Mouse (Mus musculus) retina, postnatal 7 days (tissue): ENCODE measurements around the gene Chd4.
"Not testable (repeated sequence)": the region's sequence is repeated elsewhere in the genome, so short reads cannot be mapped to it uniquely, and the experiment has no call there.

Experiments
- DNase-seq: peaks from one replicate; pipeline ENCODE4 v3.0.0-alpha.2; 2012; ENCODE audit warnings: low read depth, low spot score

Chd4 gene

DNA sequence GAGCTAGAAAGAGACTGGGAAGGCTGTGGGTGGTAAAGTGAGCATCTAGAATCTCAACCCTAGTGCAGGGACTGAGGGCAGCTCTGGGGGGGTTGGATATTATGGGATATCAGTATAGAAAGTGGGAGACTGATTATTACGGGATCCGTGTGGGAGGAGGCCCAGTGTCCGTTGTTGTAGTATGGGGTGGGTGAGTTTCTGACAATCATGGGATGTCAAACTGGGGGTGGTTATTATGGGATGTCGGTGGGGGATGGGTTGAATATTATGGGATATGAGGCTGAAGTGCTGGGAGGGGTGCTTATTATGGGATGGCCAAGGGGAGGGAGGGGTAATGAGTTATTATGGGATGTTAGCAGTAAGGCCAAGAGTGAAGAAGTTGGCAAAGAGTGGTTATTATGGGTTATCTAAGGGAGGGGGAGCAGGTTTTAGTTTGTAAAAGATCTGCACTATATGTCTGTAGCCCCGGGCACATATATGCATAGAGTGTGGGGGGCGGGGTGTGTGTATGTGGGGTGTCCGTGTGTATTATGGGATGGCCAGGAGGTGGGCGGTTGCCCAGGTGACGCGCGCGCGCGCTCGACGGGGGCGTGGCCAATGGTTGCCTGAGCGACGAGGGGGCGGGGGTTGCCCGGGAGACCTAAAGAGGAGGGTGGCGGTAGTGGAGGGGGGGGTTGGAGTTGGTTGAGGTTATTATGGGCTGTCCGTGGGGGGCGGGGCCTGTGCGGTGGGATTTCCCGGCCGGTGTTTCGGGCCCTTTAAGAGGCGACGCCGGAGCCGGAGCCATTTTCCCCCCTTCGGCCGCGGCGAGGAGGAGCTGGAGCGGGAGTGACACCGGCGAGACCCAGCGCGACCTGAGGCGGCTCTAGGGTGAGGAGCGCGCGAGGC lies at the start of gene Chd4:
Gene Chd4, plus strand, starts transcription at position 591 of the 888 bp plus-strand sequence.
- peak; percentile 75 for DNase-seq

DNA sequence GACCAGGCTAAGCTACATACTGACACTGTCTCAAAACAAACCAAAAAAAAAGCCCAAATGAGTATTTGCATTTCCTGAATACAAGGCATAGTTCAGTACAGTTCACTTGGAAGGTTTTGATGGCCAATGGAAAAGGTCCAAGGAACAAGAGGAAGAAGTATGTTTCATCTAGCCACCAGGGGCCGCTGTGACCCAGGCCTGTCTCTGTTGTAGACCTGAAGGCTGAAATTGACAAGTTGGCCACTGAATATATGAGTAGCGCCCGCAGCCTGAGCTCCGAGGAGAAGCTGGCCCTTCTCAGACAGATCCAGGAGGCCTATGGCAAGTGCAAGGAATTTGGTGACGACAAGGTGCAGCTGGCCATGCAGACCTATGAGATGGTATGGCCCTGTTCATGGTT lies 49.1 kb upstream of the Chd4 start:
- DNase-seq = peak; percentile 74

- no peak for DNase-seq
Observed at GRCm38 (mm10) chr6:125049678-125050077, 46.1 kb upstream of the Chd4 start, which contains the start of gene Acrbp. TSS of gene Acrbp (plus strand) at chr6:125049689.

GRCm38 (mm10) chr6:125051237-125051636 lies 44.5 kb upstream of the Chd4 start:
- no peak for DNase-seq

DNA sequence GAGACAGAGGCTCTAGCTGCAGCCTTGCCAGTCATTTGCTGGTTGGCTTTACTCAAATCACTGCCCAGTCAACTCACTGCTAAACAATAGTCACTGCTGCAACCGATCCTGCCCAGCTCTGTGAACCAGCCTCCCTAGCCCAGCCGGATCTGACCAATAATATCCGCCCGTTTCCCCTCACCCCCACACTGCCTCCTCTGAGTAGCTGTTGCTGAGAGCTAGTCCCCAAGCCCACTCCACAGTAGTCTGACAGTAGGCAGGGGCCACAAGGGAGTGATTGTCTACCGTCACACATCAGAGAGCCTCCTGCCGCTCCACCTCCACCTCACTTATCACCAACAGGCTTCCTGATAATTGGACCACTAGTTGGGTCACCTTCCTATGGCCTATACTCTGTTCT lies 34.3 kb upstream of the Chd4 start:
- DNase-seq = no peak

GRCm38 (mm10) chr6:125062511-125062910 lies 33.3 kb upstream of the Chd4 start:
- DNase-seq = no peak

DNA sequence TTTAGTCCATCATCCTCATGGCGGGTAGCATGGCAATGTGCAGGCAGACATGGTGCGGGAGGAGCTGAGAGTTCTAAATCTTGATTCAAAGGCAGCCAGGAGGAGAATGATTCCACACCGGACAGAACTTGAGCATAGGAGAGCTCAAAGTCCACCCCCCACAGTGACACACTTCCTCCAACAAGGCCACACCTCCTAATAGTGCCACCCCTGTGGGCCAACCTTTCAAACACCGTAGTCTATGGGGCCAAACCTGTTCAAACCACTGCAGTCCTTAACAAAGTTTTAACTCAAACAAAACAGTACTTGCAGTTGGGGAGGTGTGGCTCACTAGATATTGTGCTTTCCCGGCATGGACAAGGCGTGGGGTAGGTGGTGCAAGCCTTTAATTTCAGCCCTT lies 31.9 kb upstream of the Chd4 start:
- no peak for DNase-seq

DNA sequence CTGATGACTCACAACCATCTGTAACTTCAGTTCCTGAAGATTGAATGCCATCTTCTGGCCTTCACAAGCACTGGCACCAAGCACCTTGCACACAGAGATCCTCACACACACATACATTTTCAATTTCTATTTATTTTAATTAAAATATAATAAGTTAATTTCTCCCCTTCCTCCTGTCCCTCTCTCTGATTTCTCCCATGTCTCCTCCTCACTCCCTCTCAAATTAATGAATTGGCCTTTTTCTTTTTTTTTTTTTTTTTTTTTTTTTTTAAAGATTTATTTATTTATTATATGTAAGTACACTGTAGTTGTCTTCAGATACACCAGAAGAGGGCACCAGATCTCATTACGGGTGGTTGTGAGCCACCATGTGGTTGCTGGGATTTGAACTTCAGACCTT lies 30.6 kb upstream of the Chd4 start:
- DNase-seq = not testable (repeated sequence)

GRCm38 (mm10) chr6:125067571-125067995 lies 28.2 kb upstream of the Chd4 start, which contains the start of gene Lpar5:
TSS of gene Lpar5 (plus strand) at chr6:125067920.
- no peak for DNase-seq

GRCm38 (mm10) chr6:125071170-125071895 lies 24.4 kb upstream of the Chd4 start:
- DNase-seq = no peak

GRCm38 (mm10) chr6:125071896-125072279 lies 23.9 kb upstream of the Chd4 start:
- peak; percentile 61 for DNase-seq

GRCm38 (mm10) chr6:125073825-125074224 lies 22.0 kb upstream of the Chd4 start:
- no peak for DNase-seq

DNA sequence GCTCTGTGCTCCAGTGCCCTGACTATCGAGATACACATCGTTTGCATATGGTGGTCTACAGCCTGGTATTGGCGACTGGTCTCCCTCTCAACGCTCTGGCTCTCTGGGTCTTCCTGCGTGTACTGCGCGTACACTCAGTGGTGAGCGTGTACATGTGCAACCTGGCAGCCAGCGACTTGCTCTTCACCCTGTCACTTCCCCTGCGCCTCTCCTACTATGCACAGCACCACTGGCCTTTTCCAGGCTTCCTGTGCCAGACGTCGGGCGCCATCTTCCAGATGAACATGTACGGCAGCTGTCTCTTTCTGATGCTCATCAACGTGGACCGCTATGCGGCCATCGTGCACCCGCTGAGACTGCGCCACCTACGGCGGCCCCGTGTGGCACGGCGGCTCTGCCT lies 14.4 kb upstream of the Chd4 start:
- no peak for DNase-seq

- peak; percentile 94 for DNase-seq
Observed at GRCm38 (mm10) chr6:125081797-125082560, 13.8 kb upstream of the Chd4 start.

DNA sequence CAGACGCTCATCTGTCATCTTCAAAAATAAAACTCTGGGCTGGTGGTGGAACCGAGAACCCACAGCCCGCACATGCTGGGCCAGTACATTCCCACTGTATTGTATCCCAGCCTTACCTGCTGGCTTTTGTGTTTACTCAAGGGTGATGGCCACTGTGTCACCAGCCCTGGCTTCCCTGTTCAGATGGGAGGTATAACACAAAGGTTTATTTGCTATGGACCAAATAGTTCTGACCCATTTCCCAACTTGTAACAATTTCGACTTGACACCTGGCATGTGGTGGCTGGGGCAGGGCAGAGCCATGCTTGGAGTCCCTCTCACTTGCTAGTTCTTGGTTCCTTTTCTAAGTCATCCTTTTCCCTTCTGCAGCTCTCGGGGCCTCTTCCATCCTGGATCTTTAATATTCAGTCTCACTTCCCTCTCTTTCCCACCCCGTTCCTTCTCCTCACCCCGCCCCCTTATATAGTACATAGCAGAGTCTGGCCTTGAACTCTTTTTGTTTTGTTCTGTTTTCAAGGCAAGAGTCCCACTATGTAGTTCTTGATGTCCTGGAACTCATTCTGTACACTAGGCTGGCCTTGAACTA lies 12.9 kb upstream of the Chd4 start:
- no peak for DNase-seq

GRCm38 (mm10) chr6:125084424-125084823 lies 11.4 kb upstream of the Chd4 start:
- DNase-seq = peak; percentile 44

- no peak for DNase-seq
Observed at GRCm38 (mm10) chr6:125087937-125088336, 7.8 kb upstream of the Chd4 start.

DNA sequence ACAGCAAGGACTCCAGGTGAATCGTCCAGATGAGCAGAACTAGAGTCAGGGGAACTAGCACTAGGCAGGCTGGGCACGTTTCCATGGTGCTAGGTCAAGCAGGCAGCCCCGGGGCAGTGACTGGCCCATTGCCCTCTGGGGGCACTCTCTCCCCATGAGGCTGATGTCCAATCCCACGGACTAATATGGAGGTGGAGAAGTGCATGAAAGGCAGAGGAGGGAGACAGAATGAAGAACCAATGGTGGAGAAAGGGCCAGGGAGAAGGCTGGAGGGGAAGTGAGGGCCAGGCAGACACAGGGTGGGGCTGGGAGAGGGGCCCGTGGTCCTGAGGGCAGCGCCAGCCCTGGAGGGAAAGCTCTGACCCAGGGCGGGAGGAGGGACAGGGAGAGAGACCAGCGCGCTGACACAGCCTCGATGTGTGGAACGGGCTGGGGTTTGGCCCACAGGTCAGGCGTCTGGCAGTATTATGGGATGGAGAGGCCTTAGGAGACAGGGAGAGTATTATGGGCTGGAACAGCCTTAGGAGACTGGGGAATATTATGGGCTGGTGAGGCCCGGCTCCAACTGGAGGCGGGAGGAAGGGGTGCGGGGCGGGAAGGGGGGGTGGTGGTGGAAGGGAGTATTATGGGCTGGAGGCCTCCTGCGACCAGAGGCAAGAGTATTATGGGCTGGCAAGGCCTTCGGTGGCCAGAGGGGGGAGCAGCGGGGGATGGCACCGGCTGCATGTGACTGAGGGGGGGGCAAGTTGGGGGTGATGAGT lies 7.0 kb upstream of the Chd4 start:
- peak; percentile 78 for DNase-seq

GRCm38 (mm10) chr6:125089521-125090321 lies 6.1 kb upstream of the Chd4 start:
- DNase-seq = no peak
